Comparison of ENCODE assay signal across 11 mouse cellular contexts in genomic region chr6:71106170-71106945, GRCm38 (mm10). TPM values are rescaled to one million over a fixed set of nuclear protein-coding genes. Genes with fewer than 3 reads are reported as not detected.
DNase-seq lines count a peak whose midpoint lies in the region; ATAC-seq lines count a peak whose summit lies in the region.
"Had no signal": no experiment of that assay in that cellular context is flagged by ENCODE, and none has a peak within 500 bp of the region (broad histone marks: within the 10 kb centered on the region; RNA-seq: fewer than 3 reads in every experiment).

No protein-coding gene starts in this region.

- H3K27ac ChIP-seq in embryonic facial prominence, embryonic 11.5 days (replicated peaks; ENCODE audit: low read depth, low read length), result no peak overlapping the region
- H3K27ac ChIP-seq in embryonic facial prominence, embryonic 10.5 days (replicated peaks), result no peak overlapping the region
- H3K27ac ChIP-seq in lung, embryonic 16.5 days (ENCODE audit: low read length), result peak overlapping the region; percentile 73
- H3K27ac ChIP-seq: forebrain, embryonic 12.5 days; midbrain, embryonic 10.5 days had no signal

- no peak overlapping the region for H3K4me3 ChIP-seq in embryonic facial prominence, embryonic 11.5 days (ENCODE audit: low read depth, low read length)
- no peak overlapping the region for H3K4me3 ChIP-seq in embryonic facial prominence, embryonic 10.5 days
- H3K4me3 ChIP-seq in lung, embryonic 16.5 days (ENCODE audit: low read length), result 0 out of 2 replicates have a peak overlapping the region, but pooled peaks have one; percentile 9
- H3K4me3 ChIP-seq: forebrain, embryonic 12.5 days; midbrain, embryonic 10.5 days had no signal

- no peak overlapping the region for H3K9ac ChIP-seq in embryonic facial prominence, embryonic 11.5 days (replicated peaks; ENCODE audit: low read length)
- no peak overlapping the region for H3K9ac ChIP-seq in lung, embryonic 16.5 days (ENCODE audit: low read length)
- H3K9ac ChIP-seq: forebrain, embryonic 12.5 days had no signal

- 77% methylated on average over 19 of the region's 19 CpGs for WGBS in embryonic facial prominence, embryonic 11.5 days
- WGBS in embryonic facial prominence, embryonic 10.5 days, result 83% methylated on average over 19 of the region's 19 CpGs
- WGBS in lung, embryonic 16.5 days, result 52% methylated on average over 19 of the region's 19 CpGs

- H3K27me3 ChIP-seq in embryonic facial prominence, embryonic 11.5 days (ENCODE audit: control insufficient read depth, insufficient read depth, low read length), result no peaks in the 10 kb centered on the region
- H3K27me3 ChIP-seq in embryonic facial prominence, embryonic 10.5 days (replicated peaks; ENCODE audit: low read depth, poor library complexity, severe bottlenecking), result no peaks in the 10 kb centered on the region
- H3K27me3 ChIP-seq in lung, embryonic 16.5 days (ENCODE audit: control insufficient read depth, insufficient read depth, low read depth, low read length), result no peaks in the 10 kb centered on the region
- H3K27me3 ChIP-seq: forebrain, embryonic 12.5 days had no signal

- H3K9me3 ChIP-seq in embryonic facial prominence, embryonic 11.5 days (replicated peaks; ENCODE audit: control insufficient read depth, low read length), result no peaks in the 10 kb centered on the region
- no peaks in the 10 kb centered on the region for H3K9me3 ChIP-seq in embryonic facial prominence, embryonic 10.5 days
- H3K9me3 ChIP-seq in lung, embryonic 16.5 days (ENCODE audit: control insufficient read depth, low read length), result no peaks in the 10 kb centered on the region
- H3K9me3 ChIP-seq: forebrain, embryonic 12.5 days; midbrain, embryonic 10.5 days had no signal

- no peak for ATAC-seq in embryonic facial prominence, embryonic 11.5 days (replicated peaks; ENCODE audit: insufficient number of reproducible peaks, low FRiP score, low TSS enrichment, low read depth)
- peak; percentile 92 for ATAC-seq in lung, embryonic 16.5 days (ENCODE audit: low read depth)
- ATAC-seq in frontal cortex, adult (ENCODE audit: low TSS enrichment), result no peak
- ATAC-seq: intestine, embryonic 16.5 days had no signal

- peak; percentile 5 for DNase-seq in embryonic facial prominence, embryonic 11.5 days (ENCODE audit: low spot score)
- no peak for DNase-seq in embryonic facial prominence, embryonic 10.5 days (ENCODE audit: low spot score)
- no peak for DNase-seq in lung, postnatal 25 days (ENCODE audit: low spot score)
- peak; percentile 62 for DNase-seq in heart, postnatal 4 days
- DNase-seq in testis, postnatal 14 days (ENCODE audit: low spot score), result peak; percentile 67
- no peak for DNase-seq in cerebellum, adult 18-20 months

- H3K4me2 ChIP-seq in embryonic facial prominence, embryonic 11.5 days (ENCODE audit: low read depth, low read length), result no peak overlapping the region
- no peak overlapping the region for H3K4me2 ChIP-seq in lung, embryonic 16.5 days (ENCODE audit: low read depth, low read length)
- H3K4me2 ChIP-seq: forebrain, embryonic 12.5 days had no signal

- H3K36me3 ChIP-seq in embryonic facial prominence, embryonic 11.5 days (replicated peaks; ENCODE audit: control insufficient read depth, insufficient read depth, low read depth, low read length), result no peaks in the 10 kb centered on the region
- H3K36me3 ChIP-seq in embryonic facial prominence, embryonic 10.5 days (replicated peaks), result no peaks in the 10 kb centered on the region
- H3K36me3 ChIP-seq in lung, embryonic 16.5 days (ENCODE audit: control insufficient read depth, insufficient read depth, low read length), result no peaks in the 10 kb centered on the region
- H3K36me3 ChIP-seq: forebrain, embryonic 12.5 days; midbrain, embryonic 10.5 days had no signal

- H3K4me1 ChIP-seq in embryonic facial prominence, embryonic 11.5 days (ENCODE audit: control insufficient read depth, insufficient read depth, low read length), result no peaks in the 10 kb centered on the region
- H3K4me1 ChIP-seq in embryonic facial prominence, embryonic 10.5 days, result no peaks in the 10 kb centered on the region
- H3K4me1 ChIP-seq in lung, embryonic 16.5 days (replicated peaks; ENCODE audit: control insufficient read depth, insufficient read depth, low read length), result no peaks in the 10 kb centered on the region
- H3K4me1 ChIP-seq: forebrain, embryonic 12.5 days had no signal

RNA-seq across cellular contexts. Expression of gene Thnsl2, which starts 37.9 kb away (rescaled TPM):
- polyA plus RNA-seq in embryonic facial prominence, embryonic 11.5 days (2014; fragmentation: Nextera tagmentation; extraction: Ambion mirVana), result 4.3 and 4.8 TPM in 2 replicates
- 5.3 TPM in 2 replicates for polyA plus RNA-seq in embryonic facial prominence, embryonic 10.5 days (2016; fragmentation: Nextera tagmentation; extraction: Ambion mirVana)
- 8.8 and 9.7 TPM in 2 replicates for polyA plus RNA-seq in lung, embryonic 16.5 days (2015; fragmentation: Nextera tagmentation; extraction: Ambion mirVana)
- total RNA-seq in heart, postnatal 4 days (2021), result 1 to 10 TPM; 4.8 to 5.3 TPM

Comparison
In these comparisons a context has a peak if more than half of its experiments do, and no peak if none do; other contexts are left out.
1. DNase-seq: peak in embryonic facial prominence, embryonic 11.5 days (single experiment), heart, postnatal 4 days (single experiment) and testis, postnatal 14 days (single experiment); none in embryonic facial prominence, embryonic 10.5 days (single experiment), lung, postnatal 25 days (single experiment) and cerebellum, adult 18-20 months (0 of 2).